Mouse (Mus musculus) forebrain, embryonic 10.5 days (tissue): Measurements from ENCODE around the gene Tmem117. TPM values are rescaled to one million over a fixed set of nuclear protein-coding genes. Genes with fewer than 3 reads are reported as not detected.

Experiments
- DNase-seq: peaks from one replicate; pipeline ENCODE4 v3.0.0-alpha.2; 2017; ENCODE audit warnings: low spot score; ENCODE audit errors: extremely low spot score
- H3K27ac ChIP-seq: fragments of 300-500 bp; sonication (generic); 2 replicates; pipeline ENCODE4 v1.5.1; 2016; ENCODE audit warnings: mild to moderate bottlenecking
- H3K27me3 ChIP-seq: fragments of 300-500 bp; sonication (generic); 2 replicates; pipeline ENCODE4 v1.6.1; 2016; ENCODE audit warnings: mild to moderate bottlenecking; ENCODE audit not compliant: poor library complexity, severe bottlenecking
- H3K36me3 ChIP-seq: fragments of 300-500 bp; sonication (generic); replicated peaks from 2 replicates; pipeline ENCODE4 v1.6.1; 2016; ENCODE audit warnings: mild to moderate bottlenecking, moderate library complexity
- H3K4me1 ChIP-seq: fragments of 300-500 bp; sonication (generic); 2 replicates; pipeline ENCODE4 v1.6.1; 2016
- H3K4me3 ChIP-seq: fragments of 300-500 bp; sonication (generic); 2 replicates; pipeline ENCODE4 v1.5.1; 2016; ENCODE audit warnings: mild to moderate bottlenecking, moderate library complexity
- H3K9me3 ChIP-seq: fragments of 300-500 bp; sonication (generic); 2 replicates; pipeline ENCODE4 v1.6.1; 2016; ENCODE audit warnings: mild to moderate bottlenecking, moderate library complexity
- WGBS: fragments of 180-500 bp; shearing (Covaris S2); methylation state at CpG from one replicate; pipeline ENCODE4 v1.1.7; 2016; 5-methylcytosine and 5-hydroxymethylcytosine counted together
- polyA plus RNA-seq: library from polyadenylated mRNA; unstranded; fragments of >200 nt; fragmentation: Nextera tagmentation; extraction: Ambion mirVana; gene quantifications from 2 replicates; pipeline ENCODE4 v1.2.1, GENCODE M21; 2016

The Tmem117 gene
- polyA plus RNA-seq, 1 experiment from 2014 or later, result 0.74 TPM

DNA sequence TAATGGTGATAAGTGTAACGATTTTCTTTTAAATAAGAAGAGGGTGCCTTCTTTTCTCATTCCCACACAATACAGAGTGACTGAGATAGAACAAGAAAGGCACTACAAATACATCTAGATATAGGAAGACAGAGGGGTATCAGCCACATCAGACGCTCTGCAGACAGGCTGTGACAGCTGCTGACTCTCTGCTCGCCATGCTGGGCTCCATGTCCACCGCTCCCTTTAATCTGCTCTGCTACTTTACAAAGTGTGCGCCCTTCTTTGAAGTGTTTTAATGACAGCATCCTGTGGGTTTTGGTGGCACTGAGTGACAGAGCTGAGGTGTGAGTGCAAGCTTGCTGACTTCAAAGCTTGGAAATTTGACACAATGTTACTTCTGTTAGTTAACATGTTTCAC, 314.9 kb downstream of the Tmem117 start:
- H3K27ac ChIP-seq, result no peak overlapping the region
- DNase-seq, result no peak
- no peaks in the 10 kb centered on the region for H3K9me3 ChIP-seq
- H3K4me3 ChIP-seq, result no peak overlapping the region
- H3K4me1 ChIP-seq, result no peaks in the 10 kb centered on the region
- no peaks in the 10 kb centered on the region for H3K36me3 ChIP-seq
- 70% methylated on average over 5 of the region's 5 CpGs for WGBS
- H3K27me3 ChIP-seq, result no peaks in the 10 kb centered on the region

GRCm38 (mm10) chr15:94951382-94952048, 322.5 kb downstream of the Tmem117 start:
- Histone ChIP-seq H3K9me3 (no peaks in the 10 kb centered on the region), H3K4me3 (no peak overlapping the region), H3K27me3 (no peaks in the 10 kb centered on the region), H3K27ac (no peak overlapping the region), H3K4me1 (no peaks in the 10 kb centered on the region), H3K36me3 (no peaks in the 10 kb centered on the region)
- 92% methylated on average over 7 of the region's 7 CpGs for WGBS
- DNase-seq, result no peak

DNA sequence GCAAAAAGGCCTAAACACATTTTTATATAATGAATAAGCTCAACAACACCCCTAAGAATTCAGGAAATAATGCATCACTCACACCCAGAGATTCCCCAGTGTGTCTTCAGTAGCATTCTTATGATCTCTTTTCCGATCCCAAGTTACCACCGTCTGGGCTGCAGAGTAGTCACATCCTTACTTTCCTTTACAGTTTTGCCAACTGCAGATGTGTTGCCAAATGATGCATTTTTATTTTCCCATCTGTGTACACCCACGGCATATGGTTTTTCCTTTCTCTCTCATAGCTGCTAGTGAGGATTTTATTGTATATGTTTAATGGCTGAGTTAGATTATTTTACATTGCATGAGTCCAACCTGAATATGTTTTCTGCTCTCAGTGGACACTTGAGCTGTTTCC, 327.7 kb downstream of the Tmem117 start:
- H3K27ac ChIP-seq, result no peak overlapping the region
- no peaks in the 10 kb centered on the region for H3K36me3 ChIP-seq
- no peak overlapping the region for H3K4me3 ChIP-seq
- no peaks in the 10 kb centered on the region for H3K27me3 ChIP-seq
- no peaks in the 10 kb centered on the region for H3K9me3 ChIP-seq
- 94% methylated on average over 3 of the region's 3 CpGs for WGBS
- no peaks in the 10 kb centered on the region for H3K4me1 ChIP-seq
- no peak for DNase-seq

DNA sequence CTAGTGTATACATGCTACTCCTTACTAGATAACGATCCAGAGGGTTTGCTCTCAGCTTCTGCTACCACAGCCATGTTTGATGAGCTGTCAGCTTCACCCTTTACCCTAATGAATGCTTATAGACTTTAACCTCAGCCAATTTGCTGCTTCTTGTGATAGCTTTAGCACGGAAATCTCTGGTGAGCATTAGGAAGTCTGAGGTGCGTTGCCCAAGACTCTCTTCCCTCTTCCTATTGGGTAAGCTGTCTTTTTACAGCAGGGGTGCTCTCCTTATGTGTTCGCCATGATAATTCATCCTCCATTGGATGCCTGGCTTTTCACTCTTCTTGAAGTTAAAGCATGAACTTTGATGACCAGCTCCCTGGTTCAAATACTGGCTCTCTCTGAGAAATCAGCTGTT, 328.2 kb downstream of the Tmem117 start:
- Histone ChIP-seq H3K36me3 (no peaks in the 10 kb centered on the region), H3K9me3 (no peaks in the 10 kb centered on the region), H3K27me3 (no peaks in the 10 kb centered on the region), H3K4me3 (no peak overlapping the region), H3K27ac (no peak overlapping the region), H3K4me1 (no peaks in the 10 kb centered on the region)
- DNase-seq, result no peak
- 83% methylated on average over 4 of the region's 4 CpGs for WGBS

DNA sequence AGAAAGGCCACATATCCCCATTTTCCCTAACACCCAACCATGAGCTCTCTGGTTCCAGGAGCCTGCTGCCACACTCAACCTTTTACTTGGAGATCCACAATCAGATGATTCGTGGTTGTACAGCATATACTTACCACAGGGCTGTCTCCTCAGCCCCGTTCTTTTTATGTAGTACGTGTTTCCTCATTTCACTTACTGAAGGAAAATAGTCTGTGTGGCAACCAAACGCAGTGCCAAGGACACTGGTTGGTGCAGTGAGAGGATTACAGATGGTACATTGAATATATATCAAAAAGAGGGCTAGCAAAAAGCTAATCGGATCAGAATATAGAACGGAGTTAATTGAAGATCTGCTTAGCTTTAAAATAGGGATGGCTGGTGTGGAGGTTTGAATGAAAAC, 338.0 kb downstream of the Tmem117 start:
- H3K4me3 ChIP-seq, result no peak overlapping the region
- H3K9me3 ChIP-seq, result no peaks in the 10 kb centered on the region
- no peak for DNase-seq
- WGBS, result 90% methylated on average over 6 of the region's 6 CpGs
- H3K4me1 ChIP-seq, result no peaks in the 10 kb centered on the region
- H3K27me3 ChIP-seq, result no peaks in the 10 kb centered on the region
- no peak overlapping the region for H3K27ac ChIP-seq
- no peaks in the 10 kb centered on the region for H3K36me3 ChIP-seq

GRCm38 (mm10) chr15:94968403-94969180, 339.6 kb downstream of the Tmem117 start:
- WGBS, result 89% methylated on average over 13 of the region's 13 CpGs
- no peak overlapping the region for H3K27ac ChIP-seq
- no peaks in the 10 kb centered on the region for H3K36me3 ChIP-seq
- DNase-seq, result no peak
- H3K9me3 ChIP-seq, result no peaks in the 10 kb centered on the region
- H3K4me3 ChIP-seq, result no peak overlapping the region
- H3K4me1 ChIP-seq, result no peaks in the 10 kb centered on the region
- no peaks in the 10 kb centered on the region for H3K27me3 ChIP-seq

DNA sequence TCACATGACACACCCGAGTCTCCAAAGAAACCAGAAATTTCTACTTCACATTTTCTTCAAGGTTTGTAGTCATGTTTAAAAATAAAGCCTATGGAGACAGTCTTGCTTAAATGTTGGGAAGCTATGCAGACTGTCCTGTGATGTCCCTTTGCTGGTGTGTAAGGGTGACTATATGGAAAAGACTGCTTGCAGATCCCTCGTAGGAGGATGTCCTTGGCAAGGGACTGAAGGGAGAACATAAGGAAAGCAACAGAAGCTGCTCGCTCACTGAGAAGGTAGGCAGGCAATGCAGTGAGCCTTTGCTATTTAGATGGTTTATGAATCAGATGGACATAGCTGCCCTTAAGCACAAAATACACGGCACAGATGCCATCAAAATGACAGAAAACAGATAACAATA, 352.8 kb downstream of the Tmem117 start:
- H3K27ac ChIP-seq, result no peak overlapping the region
- H3K9me3 ChIP-seq, result no peaks in the 10 kb centered on the region
- WGBS, result 86% methylated on average over 4 of the region's 4 CpGs
- no peaks in the 10 kb centered on the region for H3K4me1 ChIP-seq
- no peak for DNase-seq
- H3K36me3 ChIP-seq, result no peaks in the 10 kb centered on the region
- no peaks in the 10 kb centered on the region for H3K27me3 ChIP-seq
- no peak overlapping the region for H3K4me3 ChIP-seq

- Histone ChIP-seq H3K4me1 (no peaks in the 10 kb centered on the region), H3K27me3 (no peaks in the 10 kb centered on the region), H3K9me3 (no peaks in the 10 kb centered on the region), H3K27ac (no peak overlapping the region), H3K36me3 (no peaks in the 10 kb centered on the region), H3K4me3 (no peak overlapping the region)
- 92% methylated on average over 9 of the region's 9 CpGs for WGBS
- no peak for DNase-seq
Observed at GRCm38 (mm10) chr15:94995352-94995751, 366.3 kb downstream of the Tmem117 start.

DNA sequence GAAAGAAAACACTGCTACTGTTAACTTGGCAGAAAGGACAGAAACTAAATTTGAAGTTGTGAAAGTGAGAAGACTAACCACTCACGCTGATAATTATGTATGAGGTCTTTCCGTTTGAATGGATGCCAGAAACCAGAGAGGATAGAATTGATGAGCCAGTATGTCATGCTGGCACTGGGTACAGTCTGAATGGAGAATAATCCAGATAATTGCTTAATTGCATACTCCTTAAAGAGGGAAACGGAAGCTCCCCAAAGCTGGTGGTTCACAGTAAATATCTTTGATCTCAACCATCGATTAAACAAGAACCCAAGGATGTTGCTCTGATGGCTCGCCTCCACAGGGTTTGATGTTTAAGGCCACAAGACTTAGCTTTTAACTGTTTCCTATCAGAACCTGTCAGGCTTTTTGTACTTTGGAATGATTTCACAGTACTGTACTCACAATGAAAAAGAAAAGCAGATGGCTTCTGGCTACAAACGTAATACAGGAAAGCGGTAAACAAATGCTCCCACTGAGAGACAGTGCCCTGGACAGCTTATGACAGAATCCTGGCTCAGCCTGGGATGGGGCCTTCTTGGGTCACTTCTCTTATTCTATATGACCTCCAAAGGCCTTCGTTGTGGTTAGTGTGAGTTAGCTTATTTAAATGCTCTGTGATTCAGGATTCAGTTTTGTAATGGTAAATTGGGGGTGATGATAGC, 376.2 kb downstream of the Tmem117 start:
- no peaks in the 10 kb centered on the region for H3K27me3 ChIP-seq
- DNase-seq, result no peak
- no peaks in the 10 kb centered on the region for H3K9me3 ChIP-seq
- H3K4me3 ChIP-seq, result no peak overlapping the region
- no peak overlapping the region for H3K27ac ChIP-seq
- no peaks in the 10 kb centered on the region for H3K36me3 ChIP-seq
- WGBS, result 83% methylated on average over 8 of the region's 8 CpGs
- H3K4me1 ChIP-seq, result no peaks in the 10 kb centered on the region

- Histone ChIP-seq H3K27me3 (no peaks in the 10 kb centered on the region), H3K36me3 (no peaks in the 10 kb centered on the region), H3K4me1 (no peaks in the 10 kb centered on the region), H3K27ac (no peak overlapping the region), H3K9me3 (no peaks in the 10 kb centered on the region), H3K4me3 (no peak overlapping the region)
- DNase-seq, result no peak
- WGBS, result 89% methylated on average over 7 of the region's 7 CpGs
Observed at GRCm38 (mm10) chr15:95022251-95022650, 393.2 kb downstream of the Tmem117 start.

DNA sequence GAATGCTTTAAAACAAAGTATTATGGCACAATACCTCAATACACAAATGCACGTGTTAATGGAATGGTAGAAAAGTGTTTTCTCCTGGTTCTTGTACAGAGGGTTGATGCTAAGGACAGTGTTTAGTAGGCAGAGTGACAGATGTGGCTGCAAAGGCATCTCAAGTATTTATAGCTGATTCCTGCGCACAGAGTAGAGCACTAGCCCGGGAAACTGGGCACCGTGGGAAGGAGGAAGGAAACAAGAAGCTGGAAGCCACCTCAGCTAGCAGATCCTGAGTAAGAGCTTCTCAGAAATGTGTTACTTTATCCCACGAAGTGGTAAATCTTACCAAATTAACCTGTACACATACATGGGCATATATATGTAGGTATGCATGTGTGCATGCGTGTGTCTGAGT, 395.4 kb downstream of the Tmem117 start:
- Histone ChIP-seq H3K4me3 (no peak overlapping the region), H3K36me3 (no peaks in the 10 kb centered on the region), H3K9me3 (no peaks in the 10 kb centered on the region), H3K27ac (no peak overlapping the region), H3K4me1 (peaks cover 6% of the 10 kb centered on the region; the same call in 1 of the 2 replicates), H3K27me3 (no peaks in the 10 kb centered on the region)
- 88% methylated on average over 6 of the region's 6 CpGs for WGBS
- DNase-seq, result no peak

DNA sequence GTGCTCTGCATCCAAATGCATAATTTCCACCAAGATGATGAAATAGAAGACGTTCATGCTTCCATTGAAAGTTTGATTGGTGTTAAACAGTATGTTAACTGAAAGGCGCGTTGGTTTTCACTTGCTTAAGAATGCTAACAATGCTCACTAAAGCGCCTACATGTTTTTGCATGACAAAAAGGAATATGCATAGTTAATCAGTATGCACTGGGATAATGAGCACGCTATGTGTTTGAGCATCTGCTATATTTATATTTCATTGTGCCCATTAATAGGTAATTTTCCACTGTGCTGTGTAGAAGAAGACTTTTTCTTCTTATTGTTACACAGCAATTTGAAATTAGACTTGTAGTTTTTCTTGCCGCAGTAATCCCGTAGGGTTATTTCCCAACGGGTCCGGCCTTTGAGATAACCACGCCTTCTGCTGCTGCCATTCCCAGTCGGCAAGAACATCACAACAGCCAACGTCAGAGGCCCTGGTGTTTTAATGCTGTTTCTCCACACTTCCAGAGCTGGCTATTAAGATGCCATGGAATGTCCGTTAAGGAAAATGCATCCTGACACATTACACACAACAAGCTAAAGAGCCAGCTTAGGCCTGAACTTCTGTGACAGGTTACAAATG, 399.9 kb downstream of the Tmem117 start:
- no peaks in the 10 kb centered on the region for H3K36me3 ChIP-seq
- H3K27ac ChIP-seq, result no peak overlapping the region
- no peak overlapping the region for H3K4me3 ChIP-seq
- 89% methylated on average over 13 of the region's 13 CpGs for WGBS
- no peak for DNase-seq
- no peaks in the 10 kb centered on the region for H3K9me3 ChIP-seq
- peaks cover 6% of the 10 kb centered on the region; the same call in 1 of the 2 replicates for H3K4me1 ChIP-seq
- no peaks in the 10 kb centered on the region for H3K27me3 ChIP-seq
